Comparison of ENCODE assay signal across 32 mouse cellular contexts in genomic region chr11:65861476-65861875, GRCm38 (mm10). TPM values are rescaled to one million over a fixed set of nuclear protein-coding genes. Genes with fewer than 3 reads are reported as not detected.
DNase-seq lines count a peak whose midpoint lies in the region; ATAC-seq and TF ChIP-seq lines count a peak whose summit lies in the region.
"Had no signal": no experiment of that assay in that cellular context is flagged by ENCODE, and none has a peak within 500 bp of the region (broad histone marks: within the 10 kb centered on the region; RNA-seq: fewer than 3 reads in every experiment).

No protein-coding gene starts in this region.

- no peak overlapping the region for H3K9ac ChIP-seq in embryonic facial prominence, embryonic 11.5 days (replicated peaks; ENCODE audit: low read length)
- no peak overlapping the region for H3K9ac ChIP-seq in midbrain, embryonic 14.5 days (replicated peaks; ENCODE audit: low read length)
- H3K9ac ChIP-seq in midbrain, postnatal 0 days (replicated peaks; ENCODE audit: low read length, poor library complexity, severe bottlenecking) = no peak overlapping the region
- H3K9ac ChIP-seq: embryonic facial prominence, embryonic 12.5 days; forebrain, embryonic 15.5 days; heart, embryonic 12.5 days; hindbrain, embryonic 15.5 days; limb, embryonic 15.5 days; liver, embryonic 13.5 days had no signal

- no peaks in the 10 kb centered on the region for H3K4me1 ChIP-seq in embryonic facial prominence, embryonic 11.5 days (ENCODE audit: control insufficient read depth, insufficient read depth, low read length)
- H3K4me1 ChIP-seq in embryonic facial prominence, embryonic 10.5 days = no peaks in the 10 kb centered on the region
- no peaks in the 10 kb centered on the region for H3K4me1 ChIP-seq in midbrain, embryonic 14.5 days (ENCODE audit: control insufficient read depth, insufficient read depth, low read length)
- no peaks in the 10 kb centered on the region; the same call in 1 of the 2 replicates for H3K4me1 ChIP-seq in midbrain, postnatal 0 days (ENCODE audit: insufficient read depth, low read length)
- H3K4me1 ChIP-seq: embryonic facial prominence, embryonic 12.5 days; forebrain, embryonic 10.5 days; forebrain, embryonic 15.5 days; hindbrain, embryonic 15.5 days; limb, embryonic 10.5 days; limb, embryonic 15.5 days; liver, embryonic 13.5 days had no signal

- no peaks in the 10 kb centered on the region for H3K9me3 ChIP-seq in embryonic facial prominence, embryonic 11.5 days (replicated peaks; ENCODE audit: control insufficient read depth, low read length)
- no peaks in the 10 kb centered on the region for H3K9me3 ChIP-seq in embryonic facial prominence, embryonic 10.5 days
- H3K9me3 ChIP-seq in midbrain, embryonic 14.5 days (ENCODE audit: control insufficient read depth, low read length) = no peaks in the 10 kb centered on the region
- no peaks in the 10 kb centered on the region for H3K9me3 ChIP-seq in midbrain, postnatal 0 days (ENCODE audit: low read length)
- H3K9me3 ChIP-seq: embryonic facial prominence, embryonic 12.5 days; forebrain, embryonic 10.5 days; forebrain, embryonic 15.5 days; G1E; heart, embryonic 12.5 days; hindbrain, embryonic 15.5 days; limb, embryonic 10.5 days; limb, embryonic 15.5 days; liver, embryonic 13.5 days had no signal

- H3K4me3 ChIP-seq in embryonic facial prominence, embryonic 11.5 days (ENCODE audit: low read depth, low read length) = no peak overlapping the region
- no peak overlapping the region for H3K4me3 ChIP-seq in embryonic facial prominence, embryonic 10.5 days
- no peak overlapping the region for H3K4me3 ChIP-seq in midbrain, embryonic 14.5 days (replicated peaks; ENCODE audit: low read depth, low read length)
- H3K4me3 ChIP-seq in midbrain, postnatal 0 days (ENCODE audit: low read depth, low read length) = no peak overlapping the region
- H3K4me3 ChIP-seq: embryonic facial prominence, embryonic 12.5 days; forebrain, embryonic 10.5 days; forebrain, embryonic 15.5 days; gastrocnemius, adult 2 months; heart, embryonic 12.5 days; hindbrain, embryonic 15.5 days; limb, embryonic 10.5 days; limb, embryonic 15.5 days; liver, embryonic 13.5 days had no signal

- WGBS in embryonic facial prominence, embryonic 11.5 days = 40% methylated on average over 4 of the region's 4 CpGs
- 52% methylated on average over 4 of the region's 4 CpGs for WGBS in embryonic facial prominence, embryonic 10.5 days
- WGBS in midbrain, embryonic 14.5 days = 12% methylated on average over 4 of the region's 4 CpGs
- WGBS in midbrain, postnatal 0 days = 19% methylated on average over 4 of the region's 4 CpGs

- no peak for ATAC-seq in embryonic facial prominence, embryonic 11.5 days (replicated peaks; ENCODE audit: insufficient number of reproducible peaks, low FRiP score, low TSS enrichment, low read depth)
- ATAC-seq in midbrain, embryonic 14.5 days (ENCODE audit: low FRiP score, low TSS enrichment) = no peak
- ATAC-seq in midbrain, postnatal 0 days (ENCODE audit: low FRiP score) = no peak
- ATAC-seq in monocyte, adult 5-6 weeks (replicated peaks; ENCODE audit: insufficient number of reproducible peaks, low FRiP score, low TSS enrichment, poor library complexity, severe bottlenecking) = no peak
- ATAC-seq: forebrain, embryonic 15.5 days; inflammation-experienced regulatory T-cells, adult 6 months had no signal

- TF ChIP-seq CTCF in midbrain, postnatal 0 days (IDR thresholded peaks at IDR 0.05) = no peak

- no peaks in the 10 kb centered on the region for H3K36me3 ChIP-seq in embryonic facial prominence, embryonic 11.5 days (replicated peaks; ENCODE audit: control insufficient read depth, insufficient read depth, low read depth, low read length)
- H3K36me3 ChIP-seq in embryonic facial prominence, embryonic 10.5 days (replicated peaks) = no peaks in the 10 kb centered on the region
- no peaks in the 10 kb centered on the region for H3K36me3 ChIP-seq in midbrain, embryonic 14.5 days (ENCODE audit: control insufficient read depth, insufficient read depth, low read length)
- no peaks in the 10 kb centered on the region for H3K36me3 ChIP-seq in midbrain, postnatal 0 days (ENCODE audit: insufficient read depth, low read length)
- H3K36me3 ChIP-seq: embryonic facial prominence, embryonic 12.5 days; forebrain, embryonic 10.5 days; forebrain, embryonic 15.5 days; G1E; heart, embryonic 12.5 days; hindbrain, embryonic 15.5 days; limb, embryonic 10.5 days; limb, embryonic 15.5 days; liver, embryonic 13.5 days had no signal

- H3K4me2 ChIP-seq in embryonic facial prominence, embryonic 11.5 days (ENCODE audit: low read depth, low read length) = no peak overlapping the region
- no peak overlapping the region for H3K4me2 ChIP-seq in midbrain, embryonic 14.5 days (ENCODE audit: low read length)
- no peak overlapping the region for H3K4me2 ChIP-seq in midbrain, postnatal 0 days (ENCODE audit: low read depth, low read length, poor library complexity, severe bottlenecking)
- H3K4me2 ChIP-seq: embryonic facial prominence, embryonic 12.5 days; forebrain, embryonic 15.5 days; heart, embryonic 12.5 days; hindbrain, embryonic 15.5 days; limb, embryonic 15.5 days; liver, embryonic 13.5 days had no signal

- DNase-seq in embryonic facial prominence, embryonic 11.5 days (ENCODE audit: low spot score) = peak; percentile 4
- DNase-seq in embryonic facial prominence, embryonic 10.5 days (ENCODE audit: low spot score) = no peak
- peak; percentile 7 for DNase-seq in midbrain, embryonic 14.5 days
- no peak for DNase-seq in midbrain, postnatal 0 days (ENCODE audit: low spot score)
- peak; percentile 36 for DNase-seq in mesoderm, embryonic 11.5 days (ENCODE audit: low read depth, low spot score)
- no peak for DNase-seq in lung, adult 18-20 months
- DNase-seq: adrenal gland, adult 8-10 months; cerebellum, adult 9-10 months; cerebellum, postnatal 36 days; gastrocnemius, adult 2 months; gastrocnemius, postnatal 36 days; heart, adult 18-20 months; heart, postnatal 4 days; kidney, adult 2 months; layer of hippocampus, postnatal 36 days; liver, embryonic 13.5 days; lung, adult 2 months; lung, postnatal 10 days; right cerebral cortex, postnatal 4 days; thymus, adult 18-20 months; thymus, postnatal 25 days had no signal

- H3K27ac ChIP-seq in embryonic facial prominence, embryonic 11.5 days (replicated peaks; ENCODE audit: low read depth, low read length) = no peak overlapping the region
- H3K27ac ChIP-seq in embryonic facial prominence, embryonic 10.5 days (replicated peaks) = no peak overlapping the region
- no peak overlapping the region for H3K27ac ChIP-seq in midbrain, embryonic 14.5 days (replicated peaks; ENCODE audit: low read depth, low read length)
- H3K27ac ChIP-seq in midbrain, postnatal 0 days (ENCODE audit: low read depth, low read length) = no peak overlapping the region
- H3K27ac ChIP-seq: embryonic facial prominence, embryonic 12.5 days; forebrain, embryonic 10.5 days; forebrain, embryonic 15.5 days; gastrocnemius, adult 2 months; hindbrain, embryonic 15.5 days; limb, embryonic 10.5 days; limb, embryonic 15.5 days; liver, embryonic 13.5 days; macrophage had no signal

- H3K27me3 ChIP-seq in embryonic facial prominence, embryonic 11.5 days (ENCODE audit: control insufficient read depth, insufficient read depth, low read length) = no peaks in the 10 kb centered on the region
- no peaks in the 10 kb centered on the region for H3K27me3 ChIP-seq in embryonic facial prominence, embryonic 10.5 days (replicated peaks; ENCODE audit: low read depth, poor library complexity, severe bottlenecking)
- H3K27me3 ChIP-seq in midbrain, embryonic 14.5 days (ENCODE audit: control insufficient read depth, insufficient read depth, low read length) = no peaks in the 10 kb centered on the region
- H3K27me3 ChIP-seq in midbrain, postnatal 0 days (ENCODE audit: insufficient read depth, low read length) = no peaks in the 10 kb centered on the region
- H3K27me3 ChIP-seq: embryonic facial prominence, embryonic 12.5 days; forebrain, embryonic 15.5 days; heart, embryonic 12.5 days; hindbrain, embryonic 15.5 days; limb, embryonic 15.5 days; liver, embryonic 13.5 days had no signal

RNA-seq across cellular contexts. Expression of gene Zkscan6, which starts 54.5 kb away (rescaled TPM):
- polyA plus RNA-seq in embryonic facial prominence, embryonic 11.5 days (2014; fragmentation: Nextera tagmentation; extraction: Ambion mirVana) = 12.6 and 13.0 TPM in 2 replicates
- polyA plus RNA-seq in embryonic facial prominence, embryonic 10.5 days (2016; fragmentation: Nextera tagmentation; extraction: Ambion mirVana) = 10.8 and 12.3 TPM in 2 replicates
- polyA plus RNA-seq in midbrain, embryonic 14.5 days (2014; fragmentation: Nextera tagmentation; extraction: Ambion mirVana) = 14.4 and 19.2 TPM in 2 replicates
- total RNA-seq in midbrain, postnatal 0 days (2014; rRNA removed) = 7.8 and 15.3 TPM in 2 replicates
- 10.5 and 10.7 TPM in 2 replicates for polyA plus RNA-seq in midbrain, postnatal 0 days (2015; fragmentation: Nextera tagmentation; extraction: Ambion mirVana)
- 32.9 to 38.3 TPM (median 37.8 TPM) in 3 replicates for total RNA-seq in monocyte, adult 5-6 weeks (2017)

Comparison
In these comparisons a context has a peak if more than half of its experiments do, and no peak if none do; other contexts are left out.
1. DNase-seq: peak in embryonic facial prominence, embryonic 11.5 days (single experiment), midbrain, embryonic 14.5 days (single experiment) and mesoderm, embryonic 11.5 days (single experiment); none in embryonic facial prominence, embryonic 10.5 days (single experiment), midbrain, postnatal 0 days (single experiment) and lung, adult 18-20 months (0 of 2).